ENCODE assay signal across 16 mouse cellular contexts in the genomic region with DNA sequence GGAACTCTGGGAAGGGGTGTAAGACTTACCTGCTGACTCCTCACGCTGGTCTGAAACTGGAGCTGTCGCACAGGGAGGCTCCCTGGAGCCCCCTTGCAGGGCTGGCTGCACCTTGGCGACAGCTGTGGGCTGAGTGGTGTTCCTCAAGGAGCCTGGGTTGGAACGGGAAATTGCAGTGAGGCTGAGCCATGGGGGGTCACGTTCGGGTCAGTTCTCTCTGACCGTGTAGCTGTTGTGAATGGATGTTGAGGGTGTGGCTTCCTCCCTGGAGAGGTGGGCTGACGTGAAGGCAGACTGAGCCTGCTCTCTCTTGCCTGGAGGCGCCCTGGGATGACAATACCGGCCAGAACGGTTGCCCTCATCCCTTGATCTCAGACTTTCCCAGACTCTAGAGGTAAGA. TPM values are rescaled to one million over a fixed set of nuclear protein-coding genes. Genes with fewer than 3 reads are reported as not detected.
A peak's percentile ranks its signal among the peaks of the same experiment; 100 is the strongest.
DNase-seq lines count a peak whose midpoint lies in the region; ATAC-seq and TF ChIP-seq lines count a peak whose summit lies in the region.
"Had no signal": no experiment of that assay in that cellular context is flagged by ENCODE, and none has a peak within 500 bp of the region (broad histone marks: within the 10 kb centered on the region; RNA-seq: fewer than 3 reads in every experiment).

No protein-coding gene starts in this region.

- no peaks in the 10 kb centered on the region for H3K4me1 ChIP-seq in heart, adult 2 months (ENCODE audit: control insufficient read depth, insufficient read depth, low read length)
- H3K4me1 ChIP-seq in limb, embryonic 11.5 days (ENCODE audit: control insufficient read depth, insufficient read depth, low read length): peaks cover 11% of the 10 kb centered on the region
- H3K4me1 ChIP-seq: heart, embryonic 13.5 days; megakaryocyte, embryonic 14.5 days had no signal

- no peaks in the 10 kb centered on the region for H3K36me3 ChIP-seq in heart, adult 2 months (ENCODE audit: control insufficient read depth, insufficient read depth, low read length)
- H3K36me3 ChIP-seq in limb, embryonic 11.5 days (ENCODE audit: control insufficient read depth, insufficient read depth, low read length): no peaks in the 10 kb centered on the region
- H3K36me3 ChIP-seq: heart, embryonic 13.5 days had no signal

- no peak overlapping the region for H3K27ac ChIP-seq in heart, adult 2 months
- H3K27ac ChIP-seq in limb, embryonic 11.5 days (replicated peaks; ENCODE audit: low read depth, low read length): 0 out of 2 replicates have a peak overlapping the region, but pooled peaks have one; percentile 14
- H3K27ac ChIP-seq: heart, embryonic 13.5 days had no signal

- peak; percentile 27 for DNase-seq in heart, adult 2 months
- no peak for DNase-seq in heart, postnatal 36 days
- peak; percentile 13 for DNase-seq in lung, postnatal 10 days
- no peak for DNase-seq in lung, postnatal 4 days
- DNase-seq in forelimb bud, embryonic 11.5 days (ENCODE audit: low read depth, low spot score): peak; percentile 33
- peak; percentile 48 for DNase-seq in limb, embryonic 11.5 days (ENCODE audit: low spot score)
- DNase-seq in ovary, postnatal 10 days (ENCODE audit: low spot score): no peak
- no peak for DNase-seq in testis, postnatal 14 days (ENCODE audit: low spot score)
- DNase-seq: cerebellum, adult 8-10 months had no signal

- 0 out of 2 replicates have a peak, but pooled peaks have one; percentile 49 for TF ChIP-seq EP300 in heart, adult 2 months (IDR thresholded peaks at IDR 0.05; ENCODE audit: insufficient read depth, low read depth, low read length)

- 0 out of 2 replicates have a peak, but pooled peaks have one; percentile 35 for ATAC-seq in limb, embryonic 11.5 days (ENCODE audit: insufficient number of reproducible peaks, low FRiP score, low TSS enrichment, low read depth)
- ATAC-seq: inflammation-experienced regulatory T-cells, adult 6 months had no signal

- H3K4me2 ChIP-seq in limb, embryonic 11.5 days (ENCODE audit: low read depth, severe bottlenecking): no peak overlapping the region
- H3K4me2 ChIP-seq: heart, embryonic 13.5 days; liver, embryonic 11.5 days had no signal

- no peak for TF ChIP-seq POLR2A in heart, adult 2 months (IDR thresholded peaks at IDR 0.05; ENCODE audit: insufficient read depth, low read depth, low read length)

- intact Hi-C loops in heart, adult 2 months (cut with DNase I): no loop called here
- intact Hi-C loops in heart, postnatal 36 days (cut with DNase I): no loop called here

- no peaks in the 10 kb centered on the region for H3K9me3 ChIP-seq in limb, embryonic 11.5 days (ENCODE audit: control insufficient read depth, low read length)
- H3K9me3 ChIP-seq: heart, embryonic 13.5 days; megakaryocyte, embryonic 14.5 days had no signal

- H3K9ac ChIP-seq in heart, adult 2 months (ENCODE audit: low read depth, low read length): no peak overlapping the region
- H3K9ac ChIP-seq in limb, embryonic 11.5 days (ENCODE audit: low read length): no peak overlapping the region; the same call in 1 of the 2 replicates
- H3K9ac ChIP-seq: heart, embryonic 13.5 days had no signal

- no peaks in the 10 kb centered on the region for H3K27me3 ChIP-seq in heart, adult 2 months (ENCODE audit: control insufficient read depth, insufficient read depth, low read length)
- no peaks in the 10 kb centered on the region for H3K27me3 ChIP-seq in limb, embryonic 11.5 days (ENCODE audit: control insufficient read depth, insufficient read depth, low read length)

- H3K79me2 ChIP-seq in heart, adult 2 months (replicated peaks; ENCODE audit: control insufficient read depth, insufficient read depth, low read length): no peaks in the 10 kb centered on the region

- WGBS in heart, adult 2 months: 7% methylated on average over 11 of the region's 11 CpGs
- whole genome bisulfite sequencing in limb, embryonic 11.5 days: 5% methylated on average over 11 of the region's 11 CpGs

- H3K4me3 ChIP-seq in heart, adult 2 months: no peak overlapping the region
- H3K4me3 ChIP-seq in limb, embryonic 11.5 days (ENCODE audit: low read depth, low read length): no peak overlapping the region
- H3K4me3 ChIP-seq: heart, embryonic 13.5 days; megakaryocyte, embryonic 14.5 days had no signal

- TF ChIP-seq CTCF in heart, adult 2 months (IDR thresholded peaks at IDR 0.05): no peak

RNA-seq across cellular contexts. Expression of a gene that starts 1.7 kb away (rescaled TPM):
- not detected for total RNA-seq in heart, adult 2 months (2021)
- polyA plus RNA-seq in heart, adult 2 months (2012; rRNA removed): not detected in 2 replicates
- total RNA-seq in heart, postnatal 36 days (2021): not detected
- polyA plus RNA-seq in limb, embryonic 11.5 days (2014; fragmentation: Nextera tagmentation; extraction: Ambion mirVana): not detected in 2 replicates
- total RNA-seq: left cerebral cortex, adult 18-20 months; monocyte, adult 5-6 weeks had no signal
- polyA plus RNA-seq: frontal cortex, adult 2 months; heart, embryonic 13.5 days; inflammation-experienced regulatory T-cells, adult 6 months; liver, embryonic 11.5 days had no signal

RNA-seq across cellular contexts. Expression of a gene that starts 48.2 kb away (rescaled TPM):
- 1 to 10 TPM in 1 of 2 experiments, under 1 TPM in 1; 0.52 to 1.2 TPM for total RNA-seq in heart, adult 2 months (2021)
- polyA plus RNA-seq in heart, adult 2 months (2012; rRNA removed): 0.43 and 0.67 TPM in 2 replicates
- under 1 TPM; 0.44 to 0.60 TPM for total RNA-seq in heart, postnatal 36 days (2021)
- 7.7 and 9.1 TPM in 2 replicates for polyA plus RNA-seq in limb, embryonic 11.5 days (2014; fragmentation: Nextera tagmentation; extraction: Ambion mirVana)
- total RNA-seq: monocyte, adult 5-6 weeks had no signal
- polyA plus RNA-seq: inflammation-experienced regulatory T-cells, adult 6 months had no signal

Comparison
In these comparisons a context has a peak if more than half of its experiments do, and no peak if none do; other contexts are left out.
1. DNase-seq: peak in heart, adult 2 months (2 of 2), lung, postnatal 10 days (single experiment), forelimb bud, embryonic 11.5 days (single experiment) and limb, embryonic 11.5 days (single experiment); none in heart, postnatal 36 days (0 of 2), lung, postnatal 4 days (0 of 2), ovary, postnatal 10 days (single experiment) and testis, postnatal 14 days (single experiment).